Mouse (Mus musculus) heart, embryonic 11.5 days (tissue): Measurements from ENCODE around the gene Pcca. TPM values are rescaled to one million over a fixed set of nuclear protein-coding genes. Genes with fewer than 3 reads are reported as not detected.

Source experiments
- ATAC-seq: fragments of 200-750 bp; cut with Nextera tagmentation; replicated peaks from 2 replicates; pipeline ENCODE4 v1.8.0; 2017; ENCODE audit warnings: moderate library complexity; ENCODE audit not compliant: insufficient number of reproducible peaks, low FRiP score, low TSS enrichment
- H3K27ac ChIP-seq: fragments of 300-500 bp; sonication (generic); 2 replicates; pipeline ENCODE4 v1.5.1; 2014; ENCODE audit warnings: mild to moderate bottlenecking, low read depth, low read length
- H3K27me3 ChIP-seq: fragments of 300-500 bp; sonication (generic); 2 replicates; pipeline ENCODE4 v1.6.1; 2014; ENCODE audit warnings: mild to moderate bottlenecking, low read length, mixed read lengths; ENCODE audit not compliant: control insufficient read depth, insufficient read depth
- H3K36me3 ChIP-seq: fragments of 300-500 bp; sonication (generic); 2 replicates; pipeline ENCODE4 v1.6.1; 2014; ENCODE audit warnings: mild to moderate bottlenecking, low read length, moderate library complexity, mixed read lengths; ENCODE audit not compliant: control insufficient read depth, insufficient read depth
- H3K4me1 ChIP-seq: fragments of 300-500 bp; sonication (generic); 2 replicates; pipeline ENCODE4 v1.6.1; 2014; ENCODE audit warnings: low read length; ENCODE audit not compliant: control insufficient read depth, insufficient read depth
- H3K4me2 ChIP-seq: fragments of 300-500 bp; sonication (generic); 2 replicates; pipeline ENCODE4 v1.6.1; 2014; ENCODE audit warnings: mild to moderate bottlenecking, moderate library complexity
- H3K4me3 ChIP-seq: fragments of 300-500 bp; sonication (generic); 2 replicates; pipeline ENCODE4 v1.5.1; 2014; ENCODE audit warnings: low read depth, low read length
- H3K9ac ChIP-seq: fragments of 300-500 bp; sonication (generic); 2 replicates; pipeline ENCODE4 v1.6.1; 2014; ENCODE audit warnings: mild to moderate bottlenecking, low read depth, low read length, moderate library complexity
- H3K9me3 ChIP-seq: fragments of 300-500 bp; sonication (generic); replicated peaks from 2 replicates; pipeline ENCODE4 v1.6.1; 2016; ENCODE audit warnings: low read length; ENCODE audit not compliant: control insufficient read depth
- WGBS: fragments of 180-500 bp; shearing (Covaris S2); extraction: QIAGEN DNeasy Blood & Tissue Kit; methylation state at CpG from one replicate; pipeline ENCODE4 v1.1.7; 2014; ENCODE audit not compliant: insufficient replicate concordance; 5-methylcytosine and 5-hydroxymethylcytosine counted together
- polyA plus RNA-seq: library from polyadenylated mRNA; unstranded; fragments of >200 nt; fragmentation: Nextera tagmentation; extraction: Ambion mirVana; gene quantifications from 2 replicates; pipeline ENCODE4 v1.2.1, GENCODE M21; 2014

The Pcca gene
- polyA plus RNA-seq, 1 experiment from 2014 or later, result 24.9 TPM

- WGBS, result 89% methylated on average over 1 of the region's 1 CpGs
- no peak for ATAC-seq
- H3K27me3 ChIP-seq, result no peaks in the 10 kb centered on the region
- no peak overlapping the region for H3K4me3 ChIP-seq
- no peaks in the 10 kb centered on the region for H3K4me1 ChIP-seq
- no peak overlapping the region for H3K4me2 ChIP-seq
- no peak overlapping the region for H3K9ac ChIP-seq
- H3K9me3 ChIP-seq, result no peaks in the 10 kb centered on the region
- no peak overlapping the region for H3K27ac ChIP-seq
- no peaks in the 10 kb centered on the region for H3K36me3 ChIP-seq
Observed at GRCm38 (mm10) chr14:122834753-122835152, 300.6 kb downstream of the Pcca start.

DNA sequence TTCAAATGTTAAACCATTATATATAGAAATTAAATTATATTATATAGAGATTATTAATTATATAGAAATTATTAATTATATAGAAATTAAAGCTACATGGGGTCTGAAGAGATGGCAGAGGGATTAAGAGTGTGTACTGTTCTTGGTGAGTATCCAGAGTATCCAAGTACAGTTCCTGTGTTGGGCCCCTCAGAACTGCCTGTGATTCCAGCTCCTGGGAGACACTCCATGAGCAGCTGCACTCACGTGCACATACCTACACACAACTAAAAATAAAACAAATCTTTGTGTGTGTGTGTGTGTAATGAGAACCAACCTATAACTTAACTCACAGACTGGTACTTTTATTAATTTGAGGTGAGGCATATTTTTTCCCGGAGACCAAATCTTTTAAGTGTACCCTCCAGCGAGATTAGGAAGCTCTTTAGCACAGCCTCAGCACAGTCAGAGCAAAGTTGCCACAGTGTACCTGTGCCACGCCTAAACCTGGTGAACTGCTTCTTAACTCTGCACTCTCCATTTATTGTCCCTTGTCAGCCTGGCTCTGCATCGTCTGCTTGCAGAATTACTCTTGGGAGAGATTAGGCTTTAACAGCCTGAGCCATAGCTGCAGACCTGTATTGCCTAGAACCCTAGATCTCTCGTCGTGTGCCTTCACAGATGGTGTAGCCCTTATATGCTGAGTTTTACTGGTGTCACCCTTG lies 301.5 kb downstream of the Pcca start:
- H3K27me3 ChIP-seq, result no peaks in the 10 kb centered on the region
- H3K4me3 ChIP-seq, result no peak overlapping the region
- no peaks in the 10 kb centered on the region for H3K9me3 ChIP-seq

DNA sequence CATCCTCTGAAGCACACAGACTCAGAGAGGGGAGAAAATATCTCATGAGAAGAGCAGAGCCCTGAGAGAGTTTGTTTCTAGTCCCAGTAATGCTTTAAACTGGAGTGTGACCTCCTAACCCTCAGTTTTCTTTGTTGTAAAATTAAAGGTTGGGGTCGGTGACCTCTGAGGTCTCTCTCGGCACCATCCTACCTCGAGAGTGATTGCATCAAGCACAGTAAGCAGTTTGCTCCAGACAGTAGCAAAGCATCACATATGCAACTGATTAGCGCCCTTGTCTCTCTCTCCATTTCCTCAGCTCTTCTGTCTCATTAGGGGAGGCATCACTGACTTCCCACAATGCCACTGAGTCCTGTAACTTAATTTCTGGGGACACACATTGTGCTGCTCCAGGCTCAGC lies 302.1 kb downstream of the Pcca start:
- ATAC-seq, result no peak
- no peaks in the 10 kb centered on the region for H3K9me3 ChIP-seq
- H3K4me3 ChIP-seq, result no peak overlapping the region
- no peaks in the 10 kb centered on the region for H3K27me3 ChIP-seq
- no peak overlapping the region for H3K27ac ChIP-seq
- H3K9ac ChIP-seq, result no peak overlapping the region
- H3K4me1 ChIP-seq, result no peaks in the 10 kb centered on the region
- no peak overlapping the region for H3K4me2 ChIP-seq
- 43% methylated on average over 4 of the region's 4 CpGs for WGBS
- H3K36me3 ChIP-seq, result no peaks in the 10 kb centered on the region

More for the DNA sequence above, 301.5 kb downstream of the Pcca start:
- no peaks in the 10 kb centered on the region for H3K4me1 ChIP-seq
- WGBS, result 67% methylated on average over 7 of the region's 7 CpGs
- no peak overlapping the region for H3K9ac ChIP-seq
- no peaks in the 10 kb centered on the region for H3K36me3 ChIP-seq
- ATAC-seq, result no peak
- H3K4me2 ChIP-seq, result no peak overlapping the region
- no peak overlapping the region for H3K27ac ChIP-seq

DNA sequence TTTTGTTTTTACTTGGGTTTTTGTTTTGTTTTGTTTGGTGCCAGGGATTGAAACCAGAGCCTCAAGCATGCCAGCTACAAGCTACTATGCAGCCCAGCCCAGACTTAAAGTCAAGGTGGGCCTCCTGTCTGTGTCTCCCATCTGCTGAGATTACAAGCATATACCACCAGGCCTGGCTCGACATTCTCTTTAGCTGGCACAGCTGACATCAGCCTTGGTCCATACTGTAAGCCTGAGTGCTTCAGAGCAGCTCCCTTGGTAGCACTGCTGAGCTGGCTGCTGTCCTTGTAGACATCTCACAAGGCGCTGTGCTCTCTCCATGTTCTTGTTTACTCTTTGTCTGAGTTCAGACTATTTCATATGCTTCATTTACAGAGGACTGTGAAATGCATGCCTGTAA lies 302.9 kb downstream of the Pcca start:
- Histone ChIP-seq H3K27ac (no peak overlapping the region), H3K9ac (no peak overlapping the region), H3K27me3 (no peaks in the 10 kb centered on the region), H3K36me3 (no peaks in the 10 kb centered on the region), H3K4me2 (no peak overlapping the region), H3K4me3 (no peak overlapping the region), H3K9me3 (no peaks in the 10 kb centered on the region), H3K4me1 (no peaks in the 10 kb centered on the region)
- 65% methylated on average over 2 of the region's 2 CpGs for WGBS
- ATAC-seq, result no peak

DNA sequence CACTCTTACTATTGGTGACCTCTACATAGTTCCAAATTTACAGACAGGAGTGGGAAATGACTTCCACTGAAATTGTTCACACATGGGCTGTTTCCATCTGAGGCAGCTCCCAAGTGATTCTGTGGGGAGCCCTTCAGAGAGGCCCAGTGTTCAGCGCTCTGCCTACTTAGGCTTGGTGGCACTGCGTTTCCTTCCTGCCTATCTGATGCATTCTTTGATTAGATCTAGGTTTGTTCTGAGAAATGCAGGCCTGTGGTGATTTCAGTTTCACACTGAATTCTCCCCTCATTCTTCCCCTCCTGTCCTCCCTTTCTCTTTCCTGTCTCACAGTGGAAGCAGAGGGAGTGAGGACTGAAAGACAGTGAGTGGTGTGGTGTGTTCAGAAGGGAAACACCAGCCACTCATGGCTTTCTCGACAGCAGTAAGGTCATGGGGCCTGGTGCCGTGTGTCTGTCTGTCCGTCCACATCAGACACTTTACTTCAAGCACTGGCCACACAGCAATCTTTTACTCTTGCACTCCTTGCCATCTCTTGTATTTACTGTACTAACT lies 318.5 kb downstream of the Pcca start:
- ATAC-seq, result no peak
- H3K27me3 ChIP-seq, result no peaks in the 10 kb centered on the region
- no peak overlapping the region for H3K4me3 ChIP-seq
- H3K4me2 ChIP-seq, result no peak overlapping the region
- H3K9ac ChIP-seq, result no peak overlapping the region
- H3K36me3 ChIP-seq, result no peaks in the 10 kb centered on the region
- WGBS, result 69% methylated on average over 5 of the region's 5 CpGs
- H3K9me3 ChIP-seq, result no peaks in the 10 kb centered on the region
- no peaks in the 10 kb centered on the region for H3K4me1 ChIP-seq
- H3K27ac ChIP-seq, result no peak overlapping the region

GRCm38 (mm10) chr14:122859792-122860191 lies 325.7 kb downstream of the Pcca start:
- ATAC-seq, result no peak
- Histone ChIP-seq H3K4me2 (no peak overlapping the region), H3K27me3 (no peaks in the 10 kb centered on the region), H3K27ac (no peak overlapping the region), H3K4me3 (no peak overlapping the region), H3K9ac (no peak overlapping the region), H3K4me1 (peaks cover 6% of the 10 kb centered on the region), H3K9me3 (no peaks in the 10 kb centered on the region), H3K36me3 (no peaks in the 10 kb centered on the region)
- 80% methylated on average over 1 of the region's 1 CpGs for WGBS

- 40% methylated on average over 4 of the region's 4 CpGs for WGBS
- H3K27me3 ChIP-seq, result no peaks in the 10 kb centered on the region
- H3K4me3 ChIP-seq, result no peak overlapping the region
- no peak for ATAC-seq
- H3K4me1 ChIP-seq, result peaks cover 11% of the 10 kb centered on the region
- no peaks in the 10 kb centered on the region for H3K36me3 ChIP-seq
- H3K9me3 ChIP-seq, result no peaks in the 10 kb centered on the region
- H3K9ac ChIP-seq, result no peak overlapping the region
- no peak overlapping the region for H3K27ac ChIP-seq
- H3K4me2 ChIP-seq, result no peak overlapping the region
Observed at GRCm38 (mm10) chr14:122862623-122863022, 328.5 kb downstream of the Pcca start.

GRCm38 (mm10) chr14:122865462-122866129 lies 331.5 kb downstream of the Pcca start:
- ATAC-seq, result no peak
- Histone ChIP-seq H3K4me3 (no peak overlapping the region), H3K27ac (no peak overlapping the region), H3K9ac (no peak overlapping the region), H3K9me3 (no peaks in the 10 kb centered on the region), H3K27me3 (no peaks in the 10 kb centered on the region), H3K4me1 (peaks cover 13% of the 10 kb centered on the region), H3K4me2 (no peak overlapping the region), H3K36me3 (no peaks in the 10 kb centered on the region)
- WGBS, result 37% methylated on average over 4 of the region's 4 CpGs
